Mouse (Mus musculus) forebrain, embryonic 11.5 days (tissue): Measurements from ENCODE around the gene Rundc3a. TPM values are rescaled to one million over a fixed set of nuclear protein-coding genes. Genes with fewer than 3 reads are reported as not detected.

Experiments used
- ATAC-seq: fragments of 200-750 bp; cut with Nextera tagmentation; replicated peaks from 2 replicates; pipeline ENCODE4 v1.8.0; 2017; ENCODE audit warnings: moderate TSS enrichment; ENCODE audit not compliant: low FRiP score
- DNase-seq: peaks from one replicate; pipeline ENCODE4 v3.0.0-alpha.2; 2017; ENCODE audit warnings: low spot score
- H3K27ac ChIP-seq: fragments of 300-500 bp; sonication (generic); 2 replicates; pipeline ENCODE4 v1.5.1; 2014; ENCODE audit warnings: low read depth, low read length
- H3K27me3 ChIP-seq: fragments of 300-500 bp; sonication (generic); 2 replicates; pipeline ENCODE4 v1.6.1; 2014; ENCODE audit warnings: mild to moderate bottlenecking, low read length, mixed read lengths; ENCODE audit not compliant: control insufficient read depth, insufficient read depth
- H3K36me3 ChIP-seq: fragments of 300-500 bp; sonication (generic); 2 replicates; pipeline ENCODE4 v1.6.1; 2014; ENCODE audit warnings: mild to moderate bottlenecking, low read length, moderate library complexity, mixed read lengths; ENCODE audit not compliant: control insufficient read depth, insufficient read depth
- H3K4me1 ChIP-seq: fragments of 300-500 bp; sonication (generic); replicated peaks from 2 replicates; pipeline ENCODE4 v1.6.1; 2014; ENCODE audit warnings: low read length, mixed read lengths; ENCODE audit not compliant: control insufficient read depth, insufficient read depth
- H3K4me2 ChIP-seq: fragments of 300-500 bp; sonication (generic); 2 replicates; pipeline ENCODE4 v1.6.1; 2014; ENCODE audit warnings: low read depth, mild to moderate bottlenecking, low read length, moderate library complexity, mixed read lengths; ENCODE audit not compliant: severe bottlenecking
- H3K4me3 ChIP-seq: fragments of 300-500 bp; sonication (generic); 2 replicates; pipeline ENCODE4 v1.5.1; 2014; ENCODE audit warnings: low read depth, low read length
- H3K9ac ChIP-seq: fragments of 300-500 bp; sonication (generic); 2 replicates; pipeline ENCODE4 v1.6.1; 2014; ENCODE audit warnings: low read length
- H3K9me3 ChIP-seq: fragments of 300-500 bp; sonication (generic); 2 replicates; pipeline ENCODE4 v1.6.1; 2016; ENCODE audit warnings: low read length, mixed read lengths; ENCODE audit not compliant: control insufficient read depth
- WGBS: fragments of 180-500 bp; shearing (Covaris S2); extraction: QIAGEN DNeasy Blood & Tissue Kit; methylation state at CpG from one replicate; pipeline ENCODE4 v1.1.7; 2014; 5-methylcytosine and 5-hydroxymethylcytosine counted together
- polyA plus RNA-seq: library from polyadenylated mRNA; unstranded; fragments of >200 nt; fragmentation: Nextera tagmentation; extraction: Ambion mirVana; gene quantifications from 2 replicates; pipeline ENCODE4 v1.2.1, GENCODE M21; 2014

The Rundc3a gene
- polyA plus RNA-seq, 1 experiment from 2014 or later = 35.4 TPM

DNA sequence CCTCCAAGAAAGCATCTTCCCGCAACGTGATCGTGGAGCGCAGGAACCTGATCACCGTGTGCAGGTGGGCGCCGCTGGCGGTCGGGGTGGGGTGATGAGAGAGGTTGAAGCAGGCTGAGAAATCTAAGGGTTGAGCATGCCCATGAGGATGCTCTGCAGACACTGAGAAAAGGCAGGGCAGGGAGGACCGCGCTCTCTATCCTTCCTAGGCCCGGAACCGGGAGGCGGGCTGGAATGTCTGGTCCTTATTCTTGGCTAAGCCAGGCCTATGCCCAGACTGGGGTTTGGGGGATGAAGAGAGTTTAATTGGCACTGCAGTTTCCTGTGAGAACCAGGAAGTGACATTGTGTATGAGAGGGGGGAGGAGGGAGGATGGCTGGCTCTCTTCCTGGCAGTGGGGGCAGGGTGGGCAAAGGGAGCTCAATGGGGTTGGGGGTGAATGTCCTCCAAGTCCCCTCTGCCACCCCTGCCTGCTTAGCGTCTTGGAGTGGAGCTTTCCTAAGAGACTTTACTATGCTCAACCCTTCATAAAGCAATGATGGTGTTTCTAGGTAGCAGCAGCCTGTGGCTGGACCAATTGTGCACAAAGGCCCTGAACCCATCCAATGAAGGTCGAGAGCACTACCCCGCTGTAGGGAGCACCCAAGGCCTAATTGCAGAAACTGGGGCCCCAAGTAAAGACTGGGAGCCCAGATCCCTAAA, 667 bp downstream of the Rundc3a start:
- Histone ChIP-seq H3K4me3 (peak overlapping the region; percentile 51), H3K4me2 (peak overlapping the region; percentile 84), H3K4me1 (peaks cover 23% of the 10 kb centered on the region), H3K27me3 (peaks cover 4% of the 10 kb centered on the region; the same call in 1 of the 2 replicates), H3K36me3 (no peaks in the 10 kb centered on the region), H3K9me3 (no peaks in the 10 kb centered on the region), H3K9ac (peak overlapping the region; percentile 60), H3K27ac (peak overlapping the region; percentile 65)
- ATAC-seq (peak; percentile 31), DNase-seq (peak; percentile 58)
- 8% methylated on average over 17 of the region's 17 CpGs for WGBS

DNA sequence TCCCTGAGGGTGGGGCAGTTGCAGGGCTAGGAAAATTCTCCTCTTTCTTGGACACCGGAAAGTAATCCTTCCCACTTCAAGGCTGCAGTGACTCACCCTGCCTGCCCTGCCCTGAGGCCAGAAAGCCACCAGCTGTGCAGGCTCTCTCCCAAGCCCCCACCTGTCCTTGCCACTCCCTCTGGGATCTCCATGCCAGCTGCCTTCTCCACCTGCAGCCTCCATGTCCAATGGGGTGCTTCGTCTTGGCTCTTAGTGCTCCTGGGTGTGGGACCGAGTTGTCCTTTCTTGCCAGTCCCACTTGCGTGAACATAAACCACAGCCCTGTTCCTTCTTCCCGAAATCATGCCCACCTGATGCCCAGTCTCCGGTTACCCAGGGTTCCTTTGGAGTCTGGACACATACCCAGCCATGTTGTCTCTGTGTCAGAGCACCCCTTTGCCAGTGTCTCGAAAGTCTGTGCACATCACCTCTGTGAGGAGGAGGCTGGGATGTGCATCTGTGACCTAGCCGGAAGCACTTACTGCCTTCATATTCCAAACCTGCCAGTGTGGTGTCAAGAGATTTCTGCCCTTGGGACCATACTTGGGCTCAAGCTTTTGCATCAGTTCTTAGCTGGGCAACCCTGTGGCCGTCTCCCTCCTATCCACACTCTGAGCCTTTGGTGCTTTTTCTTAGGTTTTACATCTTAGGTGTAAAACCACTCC, 1.4 kb downstream of the Rundc3a start:
- Histone ChIP-seq H3K4me1 (peaks cover 23% of the 10 kb centered on the region), H3K36me3 (no peaks in the 10 kb centered on the region), H3K27ac (no peak overlapping the region), H3K4me3 (peak overlapping the region; percentile 51), H3K9me3 (no peaks in the 10 kb centered on the region), H3K27me3 (peaks cover 10% of the 10 kb centered on the region), H3K4me2 (peak overlapping the region; percentile 84), H3K9ac (peak overlapping the region; percentile 60)
- peak; percentile 50 for DNase-seq
- ATAC-seq = no peak
- 78% methylated on average over 9 of the region's 9 CpGs for WGBS

DNA sequence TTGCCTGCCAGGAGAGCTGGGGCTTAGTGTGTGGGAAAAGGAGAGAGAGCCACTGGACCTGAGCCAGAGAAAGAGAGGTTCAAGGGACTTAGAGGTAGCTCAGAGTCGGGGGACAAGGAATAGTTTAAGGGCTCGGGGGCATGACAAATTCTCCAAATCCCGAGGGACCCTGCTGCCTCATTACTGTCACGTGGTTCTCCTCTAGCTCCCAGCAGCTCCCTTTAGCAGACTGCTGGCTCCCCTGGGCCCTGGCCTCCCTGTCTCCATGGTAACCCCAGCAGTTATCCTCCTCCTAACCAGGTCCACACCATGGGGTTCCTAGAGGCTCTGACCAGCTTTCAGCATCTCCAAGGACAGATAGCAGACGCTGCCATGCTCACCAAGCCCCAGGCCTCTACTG, 2.0 kb downstream of the Rundc3a start:
- 3% methylated on average over 5 of the region's 5 CpGs for WGBS
- no peak overlapping the region for H3K27ac ChIP-seq
- H3K4me3 ChIP-seq = peak overlapping the region; percentile 51; the same call in 1 of the 2 replicates
- ATAC-seq (no peak), DNase-seq (peak; percentile 53)
- H3K9me3 ChIP-seq = no peaks in the 10 kb centered on the region
- H3K36me3 ChIP-seq = no peaks in the 10 kb centered on the region
- peak overlapping the region; percentile 21; the same call in 1 of the 2 replicates for H3K9ac ChIP-seq
- H3K4me2 ChIP-seq = peak overlapping the region; percentile 84
- H3K27me3 ChIP-seq = peaks cover 15% of the 10 kb centered on the region
- H3K4me1 ChIP-seq = peaks cover 26% of the 10 kb centered on the region

DNA sequence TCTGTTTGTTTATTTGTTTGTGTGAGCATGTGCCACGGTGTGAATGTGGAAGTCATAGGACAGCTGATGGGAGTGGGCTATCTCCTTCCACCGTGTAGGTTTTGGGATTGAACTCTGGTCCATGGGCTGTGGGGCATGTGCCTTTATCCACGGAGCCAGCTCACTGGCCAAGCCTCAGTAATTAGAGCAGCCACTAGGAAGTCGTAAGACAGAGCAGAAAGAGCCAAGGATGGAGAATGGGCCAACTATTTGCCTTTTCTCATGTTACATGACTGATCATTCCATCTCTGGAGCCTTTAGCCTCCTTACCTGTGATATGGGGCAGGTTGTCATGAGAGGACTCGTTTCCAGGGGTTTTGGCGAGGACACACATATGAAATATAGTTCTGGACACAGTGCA, 3.1 kb downstream of the Rundc3a start:
- H3K4me1 ChIP-seq = peaks cover 26% of the 10 kb centered on the region
- H3K9ac ChIP-seq = no peak overlapping the region
- no peak for DNase-seq
- 68% methylated on average over 6 of the region's 6 CpGs for WGBS
- H3K27ac ChIP-seq = no peak overlapping the region
- H3K4me3 ChIP-seq = no peak overlapping the region
- peak overlapping the region; percentile 84; the same call in 1 of the 2 replicates for H3K4me2 ChIP-seq
- no peak for ATAC-seq
- no peaks in the 10 kb centered on the region for H3K9me3 ChIP-seq
- H3K36me3 ChIP-seq = no peaks in the 10 kb centered on the region
- peaks cover 19% of the 10 kb centered on the region for H3K27me3 ChIP-seq

DNA sequence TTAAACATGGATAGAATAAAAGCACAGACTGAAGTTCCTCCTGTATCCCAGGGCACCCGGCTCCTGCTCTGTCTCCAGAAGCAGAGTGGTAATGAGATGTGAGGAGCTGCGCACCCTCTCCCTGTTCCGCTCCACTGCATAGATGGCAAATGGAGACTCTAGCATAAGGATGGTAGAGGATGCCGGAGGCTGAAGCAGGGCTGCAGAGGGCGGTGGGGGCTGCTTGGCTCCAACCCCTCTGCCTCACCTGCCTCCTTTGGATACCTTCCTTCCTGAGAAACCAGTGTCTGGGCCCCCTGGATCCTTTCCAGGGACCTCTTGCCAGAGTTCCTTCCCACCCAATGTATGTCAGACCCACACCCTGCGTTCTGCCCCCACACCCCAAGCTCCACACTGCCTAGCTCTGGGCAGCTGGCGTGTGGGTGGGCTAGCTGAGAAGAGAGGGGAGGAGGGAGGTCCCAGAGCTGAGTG, 3.5 kb downstream of the Rundc3a start:
- WGBS = 82% methylated on average over 7 of the region's 7 CpGs
- ATAC-seq = no peak

DNA sequence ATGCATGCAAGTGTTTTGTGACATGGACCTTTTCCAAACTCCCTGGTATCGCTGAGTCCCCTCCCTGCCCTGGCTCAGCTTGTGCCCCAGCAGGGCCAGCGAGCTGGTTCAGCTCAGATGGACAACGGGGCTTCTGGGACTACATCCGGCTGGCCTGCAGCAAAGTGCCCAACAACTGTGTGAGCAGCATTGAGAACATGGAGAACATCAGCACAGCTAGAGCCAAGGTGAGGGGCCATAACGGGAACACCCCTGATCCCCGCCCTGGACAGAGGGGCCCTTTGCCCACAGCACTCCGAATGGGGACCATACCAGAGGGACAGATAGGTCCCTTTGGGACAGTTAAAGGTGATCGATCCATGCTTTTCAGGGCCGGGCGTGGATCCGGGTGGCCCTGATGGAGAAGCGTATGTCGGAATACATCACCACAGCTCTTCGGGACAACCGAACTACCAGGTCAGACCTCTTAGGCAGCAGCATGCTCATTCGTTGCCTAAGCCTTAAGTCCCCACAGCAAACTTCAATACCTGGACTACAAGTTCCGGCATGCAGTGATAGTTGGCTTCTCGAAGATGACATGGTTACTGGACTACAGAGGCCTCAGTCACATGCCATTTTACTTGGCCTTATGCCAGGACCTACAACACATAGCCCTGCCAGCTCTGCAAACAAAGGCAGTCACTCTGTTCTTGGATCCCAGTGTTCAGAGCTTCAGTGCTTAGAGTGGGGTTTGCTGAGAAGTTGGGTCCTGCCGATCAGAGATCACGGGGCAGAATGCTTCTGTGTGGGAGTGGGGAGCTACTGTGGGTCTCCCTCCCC, 5.0 kb downstream of the Rundc3a start:
- H3K4me3 ChIP-seq = no peak overlapping the region
- no peak overlapping the region for H3K4me2 ChIP-seq
- H3K27me3 ChIP-seq = peaks cover 19% of the 10 kb centered on the region
- H3K4me1 ChIP-seq = peaks cover 23% of the 10 kb centered on the region
- DNase-seq (no peak), ATAC-seq (no peak)
- H3K36me3 ChIP-seq = peaks cover 8% of the 10 kb centered on the region
- no peaks in the 10 kb centered on the region for H3K9me3 ChIP-seq
- H3K9ac ChIP-seq = no peak overlapping the region
- no peak overlapping the region for H3K27ac ChIP-seq
- 83% methylated on average over 20 of the region's 20 CpGs for WGBS

More for the DNA sequence above, 3.5 kb downstream of the Rundc3a start:
- Histone ChIP-seq H3K4me1 (peaks cover 26% of the 10 kb centered on the region), H3K4me2 (no peak overlapping the region), H3K27me3 (peaks cover 19% of the 10 kb centered on the region), H3K9ac (no peak overlapping the region), H3K4me3 (no peak overlapping the region), H3K27ac (no peak overlapping the region), H3K36me3 (no peaks in the 10 kb centered on the region), H3K9me3 (no peaks in the 10 kb centered on the region)
- DNase-seq = no peak

DNA sequence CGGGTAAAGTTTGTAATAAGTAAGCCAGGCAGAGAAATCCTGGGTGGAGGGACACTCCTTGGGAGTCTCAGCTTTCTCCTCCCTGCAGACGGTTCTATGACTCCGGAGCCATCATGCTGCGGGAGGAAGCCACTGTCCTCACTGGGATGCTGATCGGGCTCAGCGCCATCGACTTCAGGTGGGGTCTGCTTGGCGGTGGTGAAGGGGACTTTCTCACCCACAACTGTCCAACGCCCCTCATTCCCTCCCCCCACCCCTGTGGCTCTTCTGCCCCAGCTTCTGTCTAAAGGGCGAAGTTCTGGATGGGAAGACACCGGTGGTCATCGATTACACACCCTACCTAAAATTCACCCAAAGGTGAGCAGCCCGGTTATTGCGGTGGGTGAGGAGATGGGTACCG, 5.9 kb downstream of the Rundc3a start:
- Histone ChIP-seq H3K4me3 (no peak overlapping the region), H3K36me3 (peaks cover 9% of the 10 kb centered on the region), H3K27ac (no peak overlapping the region), H3K27me3 (peaks cover 19% of the 10 kb centered on the region), H3K4me2 (no peak overlapping the region), H3K9ac (no peak overlapping the region), H3K4me1 (peaks cover 23% of the 10 kb centered on the region), H3K9me3 (no peaks in the 10 kb centered on the region)
- no peak for DNase-seq
- 17% methylated on average over 15 of the region's 15 CpGs for WGBS
- no peak for ATAC-seq

DNA sequence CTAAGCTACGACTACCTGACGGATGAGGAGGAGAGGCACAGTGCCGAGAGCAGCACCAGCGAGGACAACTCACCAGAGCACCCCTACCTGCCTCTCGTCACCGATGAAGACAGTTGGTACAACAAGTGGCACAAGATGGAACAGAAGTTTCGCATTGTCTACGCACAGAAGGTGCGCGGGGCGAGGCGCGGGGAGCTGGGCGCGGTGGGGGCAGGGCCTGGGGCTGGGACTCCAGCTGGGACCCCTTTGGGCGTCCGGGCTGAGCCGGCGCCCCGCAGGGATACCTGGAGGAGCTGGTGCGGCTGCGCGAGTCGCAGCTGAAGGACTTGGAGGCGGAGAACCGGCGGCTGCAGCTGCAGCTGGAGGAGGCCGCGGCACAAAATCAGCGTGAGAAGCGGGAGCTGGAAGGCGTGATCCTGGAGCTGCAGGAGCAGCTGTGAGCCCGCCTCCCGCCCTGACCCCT, 6.4 kb downstream of the Rundc3a start:
- Histone ChIP-seq H3K4me3 (no peak overlapping the region), H3K9me3 (no peaks in the 10 kb centered on the region), H3K4me1 (peaks cover 18% of the 10 kb centered on the region), H3K36me3 (peaks cover 9% of the 10 kb centered on the region), H3K9ac (no peak overlapping the region), H3K27ac (no peak overlapping the region), H3K27me3 (peaks cover 19% of the 10 kb centered on the region), H3K4me2 (no peak overlapping the region)
- ATAC-seq (no peak), DNase-seq (no peak)
- WGBS = 4% methylated on average over 32 of the region's 34 CpGs
